Mouse (Mus musculus): ENCODE data around the gene Dusp10. TPM values are rescaled to one million over a fixed set of nuclear protein-coding genes. Genes with fewer than 3 reads are reported as not detected.

Gene Dusp10
- polyA plus RNA-seq, 1 experiment = 28.7 TPM

DNA sequence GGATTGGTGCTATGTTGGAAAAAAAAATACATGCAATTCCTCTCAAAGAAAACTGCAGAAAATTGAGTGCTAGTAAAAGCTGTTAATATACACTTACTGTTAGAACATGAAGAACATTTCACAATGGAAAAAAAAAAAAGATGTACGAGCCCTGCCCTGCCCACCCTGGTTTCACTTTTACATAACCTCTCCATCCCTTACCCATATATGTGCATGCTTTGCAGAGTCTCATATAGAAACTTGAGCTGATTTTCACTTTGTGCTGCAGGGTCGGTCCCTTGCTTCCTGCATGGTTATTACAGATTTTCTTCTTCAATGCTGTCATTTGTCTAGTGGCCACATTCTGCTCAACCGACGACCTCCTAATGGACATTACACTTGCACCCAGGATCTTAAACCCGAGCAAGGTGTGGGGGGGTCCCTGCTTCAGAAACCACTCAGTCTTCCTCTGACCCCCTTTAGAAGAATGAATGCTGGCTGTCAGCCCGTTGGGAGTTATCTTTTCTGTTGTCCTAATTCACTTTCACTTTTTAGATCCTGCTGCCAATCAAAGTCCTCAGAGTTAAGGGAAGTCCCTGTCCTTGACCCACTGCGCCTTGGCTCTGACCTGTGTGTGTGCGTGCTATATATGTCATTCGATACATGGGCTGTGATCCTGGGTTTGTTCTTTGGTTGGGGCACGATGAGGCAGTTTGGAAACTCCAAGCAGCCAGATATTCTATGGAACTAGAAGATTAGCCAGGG is 35.7 kb downstream of the Dusp10 start:
- TF ChIP-seq POLR2A (IDR thresholded peaks at IDR 0.05; ENCODE audit: borderline replicate concordance, insufficient read depth, low read length) (no peak), CTCF (IDR thresholded peaks at IDR 0.05; ENCODE audit: borderline replicate concordance, insufficient read depth, low read depth, low read length) (no peak)
- WGBS = 86% methylated on average over 10 of the region's 10 CpGs

DNA sequence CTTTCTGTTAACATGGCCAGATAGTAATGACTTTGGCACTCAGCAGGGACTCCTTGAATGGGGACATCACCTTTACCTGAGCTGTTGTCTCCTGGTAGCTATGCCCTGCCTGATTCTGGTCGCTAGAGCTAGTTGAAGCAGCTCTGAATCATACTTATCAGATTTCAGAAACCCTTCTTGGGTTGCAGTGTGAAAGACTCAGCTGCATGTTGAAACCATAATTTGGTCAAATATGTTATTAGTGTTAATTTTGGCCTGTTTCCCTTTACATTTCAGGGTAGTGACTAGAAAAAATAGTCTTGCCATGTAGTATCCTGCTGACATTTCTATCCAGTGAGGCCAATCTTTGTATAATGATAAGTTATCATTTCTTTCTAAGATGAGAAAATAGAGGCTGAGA is 38.2 kb downstream of the Dusp10 start:
- Histone ChIP-seq H3K4me3 (replicated peaks; ENCODE audit: insufficient read depth, low read depth, low read length) (no peak overlapping the region), H3K27me3 (ENCODE audit: control insufficient read depth, insufficient read depth, low read length) (no peaks in the 10 kb centered on the region), H3K4me1 (ENCODE audit: control insufficient read depth, insufficient read depth, low read length) (peaks cover 13% of the 10 kb centered on the region), H3K27ac (ENCODE audit: insufficient read depth, low read length) (no peak overlapping the region)
- TF ChIP-seq CTCF (IDR thresholded peaks at IDR 0.05; ENCODE audit: borderline replicate concordance, insufficient read depth, low read depth, low read length) (no peak), POLR2A (IDR thresholded peaks at IDR 0.05; ENCODE audit: borderline replicate concordance, insufficient read depth, low read length) (no peak)
- WGBS = 85% methylated on average over 1 of the region's 1 CpGs
- DNase-seq = no peak

More for the DNA sequence above, 35.7 kb downstream of the Dusp10 start:
- peaks cover 7% of the 10 kb centered on the region; the same call in 1 of the 2 replicates for H3K4me1 ChIP-seq (ENCODE audit: control insufficient read depth, insufficient read depth, low read length)
- H3K27me3 ChIP-seq (ENCODE audit: control insufficient read depth, insufficient read depth, low read length) = no peaks in the 10 kb centered on the region
- DNase-seq = no peak
- no peak overlapping the region for H3K27ac ChIP-seq (ENCODE audit: insufficient read depth, low read length)
- H3K4me3 ChIP-seq (replicated peaks; ENCODE audit: insufficient read depth, low read depth, low read length) = no peak overlapping the region

DNA sequence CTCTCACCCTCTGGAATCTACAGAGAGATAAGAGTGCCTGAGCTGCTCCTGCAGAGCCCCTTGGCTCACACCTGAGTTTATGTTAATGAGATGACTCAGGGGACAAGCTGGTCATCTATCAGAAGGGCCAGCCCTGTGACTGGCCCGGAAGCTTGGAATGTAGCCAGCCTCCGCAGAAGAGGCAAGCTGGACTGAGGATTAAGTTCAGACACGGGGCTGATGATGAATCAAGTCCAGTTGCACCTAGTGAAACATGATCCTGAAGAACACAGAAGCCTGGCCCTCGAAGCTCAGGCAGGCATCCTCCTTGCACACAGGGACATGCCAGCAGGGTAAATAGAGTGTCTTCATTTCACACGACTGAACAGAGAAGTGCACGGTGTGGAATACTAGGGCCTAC is 38.7 kb downstream of the Dusp10 start:
- Histone ChIP-seq H3K4me3 (replicated peaks; ENCODE audit: insufficient read depth, low read depth, low read length) (no peak overlapping the region), H3K27me3 (ENCODE audit: control insufficient read depth, insufficient read depth, low read length) (no peaks in the 10 kb centered on the region), H3K4me1 (ENCODE audit: control insufficient read depth, insufficient read depth, low read length) (peaks cover 13% of the 10 kb centered on the region), H3K27ac (ENCODE audit: insufficient read depth, low read length) (peak overlapping the region; percentile 31; the same call in 1 of the 2 replicates)
- 4% methylated on average over 6 of the region's 6 CpGs for WGBS
- peak; percentile 67 to 83 for DNase-seq
- no peak for TF ChIP-seq POLR2A (IDR thresholded peaks at IDR 0.05; ENCODE audit: borderline replicate concordance, insufficient read depth, low read length)
- TF ChIP-seq CTCF (IDR thresholded peaks at IDR 0.05; ENCODE audit: borderline replicate concordance, insufficient read depth, low read depth, low read length) = no peak

- H3K4me3 ChIP-seq (replicated peaks; ENCODE audit: insufficient read depth, low read depth, low read length) = no peak overlapping the region
- peak overlapping the region; percentile 31; the same call in 1 of the 2 replicates for H3K27ac ChIP-seq (ENCODE audit: insufficient read depth, low read length)
- no peak for TF ChIP-seq POLR2A (IDR thresholded peaks at IDR 0.05; ENCODE audit: borderline replicate concordance, insufficient read depth, low read length)
- no peak for TF ChIP-seq CTCF (IDR thresholded peaks at IDR 0.05; ENCODE audit: borderline replicate concordance, insufficient read depth, low read depth, low read length)
- DNase-seq = no peak
- peaks cover 13% of the 10 kb centered on the region for H3K4me1 ChIP-seq (ENCODE audit: control insufficient read depth, insufficient read depth, low read length)
- 82% methylated on average over 4 of the region's 4 CpGs for WGBS
- no peaks in the 10 kb centered on the region for H3K27me3 ChIP-seq (ENCODE audit: control insufficient read depth, insufficient read depth, low read length)
Observed at GRCm38 (mm10) chr1:184052331-184052730, 39.2 kb downstream of the Dusp10 start.

GRCm38 (mm10) chr1:184053141-184053540 is 40.0 kb downstream of the Dusp10 start:
- Histone ChIP-seq H3K27me3 (ENCODE audit: control insufficient read depth, insufficient read depth, low read length) (no peaks in the 10 kb centered on the region), H3K27ac (ENCODE audit: insufficient read depth, low read length) (no peak overlapping the region), H3K4me3 (replicated peaks; ENCODE audit: insufficient read depth, low read depth, low read length) (no peak overlapping the region), H3K4me1 (ENCODE audit: control insufficient read depth, insufficient read depth, low read length) (peaks cover 13% of the 10 kb centered on the region)
- DNase-seq = no peak
- 88% methylated on average over 4 of the region's 4 CpGs for WGBS
- TF ChIP-seq CTCF (IDR thresholded peaks at IDR 0.05; ENCODE audit: borderline replicate concordance, insufficient read depth, low read depth, low read length) = no peak
- TF ChIP-seq POLR2A (IDR thresholded peaks at IDR 0.05; ENCODE audit: borderline replicate concordance, insufficient read depth, low read length) = no peak

- Histone ChIP-seq H3K4me1 (ENCODE audit: control insufficient read depth, insufficient read depth, low read length) (peaks cover 13% of the 10 kb centered on the region), H3K27me3 (ENCODE audit: control insufficient read depth, insufficient read depth, low read length) (no peaks in the 10 kb centered on the region), H3K27ac (ENCODE audit: insufficient read depth, low read length) (peak overlapping the region; percentile 50; the same call in 1 of the 2 replicates), H3K4me3 (replicated peaks; ENCODE audit: insufficient read depth, low read depth, low read length) (no peak overlapping the region)
- no peak for DNase-seq
- 89% methylated on average over 4 of the region's 4 CpGs for WGBS
- TF ChIP-seq POLR2A (IDR thresholded peaks at IDR 0.05; ENCODE audit: borderline replicate concordance, insufficient read depth, low read length) (no peak), CTCF (IDR thresholded peaks at IDR 0.05; ENCODE audit: borderline replicate concordance, insufficient read depth, low read depth, low read length) (no peak)
Observed at GRCm38 (mm10) chr1:184053711-184054110, 40.6 kb downstream of the Dusp10 start.

- Histone ChIP-seq H3K4me3 (replicated peaks; ENCODE audit: insufficient read depth, low read depth, low read length) (no peak overlapping the region), H3K27me3 (ENCODE audit: control insufficient read depth, insufficient read depth, low read length) (no peaks in the 10 kb centered on the region), H3K27ac (ENCODE audit: insufficient read depth, low read length) (peak overlapping the region; percentile 50; the same call in 1 of the 2 replicates), H3K4me1 (ENCODE audit: control insufficient read depth, insufficient read depth, low read length) (peaks cover 13% of the 10 kb centered on the region)
- DNase-seq = peak in 1 of 2 experiments; percentile 43
- 47% methylated on average over 2 of the region's 2 CpGs for WGBS
- TF ChIP-seq POLR2A (IDR thresholded peaks at IDR 0.05; ENCODE audit: borderline replicate concordance, insufficient read depth, low read length) (no peak), CTCF (IDR thresholded peaks at IDR 0.05; ENCODE audit: borderline replicate concordance, insufficient read depth, low read depth, low read length) (no peak)
Observed at GRCm38 (mm10) chr1:184054176-184054575, 41.1 kb downstream of the Dusp10 start.

DNA sequence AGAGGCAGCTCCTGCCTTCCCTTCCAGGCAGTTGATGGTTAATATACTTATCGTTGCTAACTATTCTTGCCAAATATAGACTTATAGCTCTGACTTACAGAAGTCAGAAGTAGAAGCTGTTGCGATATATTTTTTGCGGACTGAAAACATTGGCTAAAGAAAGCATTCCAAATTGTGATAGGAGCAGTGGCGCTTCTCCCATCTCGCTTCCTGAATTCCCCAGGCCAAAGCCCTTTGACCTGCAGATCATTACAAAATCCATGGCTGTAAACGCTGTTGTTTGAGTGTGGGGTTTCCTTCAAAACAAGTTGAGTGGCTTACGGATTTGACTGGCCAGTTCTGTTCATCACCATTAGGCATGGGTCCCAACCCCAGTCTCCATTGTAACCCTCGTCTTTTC is 45.1 kb downstream of the Dusp10 start:
- Histone ChIP-seq H3K27ac (ENCODE audit: insufficient read depth, low read length) (no peak overlapping the region), H3K4me1 (ENCODE audit: control insufficient read depth, insufficient read depth, low read length) (peaks cover 6% of the 10 kb centered on the region), H3K4me3 (replicated peaks; ENCODE audit: insufficient read depth, low read depth, low read length) (no peak overlapping the region), H3K27me3 (ENCODE audit: control insufficient read depth, insufficient read depth, low read length) (no peaks in the 10 kb centered on the region)
- DNase-seq = no peak
- TF ChIP-seq CTCF (IDR thresholded peaks at IDR 0.05; ENCODE audit: borderline replicate concordance, insufficient read depth, low read depth, low read length) (no peak), POLR2A (IDR thresholded peaks at IDR 0.05; ENCODE audit: borderline replicate concordance, insufficient read depth, low read length) (no peak)
- WGBS = 87% methylated on average over 8 of the region's 8 CpGs

Data from cerebellum, adult 2 months (tissue).